Mouse (Mus musculus) liver, postnatal 0 days (tissue): Measurements from ENCODE around the gene Ano2. TPM values are rescaled to one million over a fixed set of nuclear protein-coding genes. Genes with fewer than 3 reads are reported as not detected.
A peak's percentile ranks its signal among the peaks of the same experiment; 100 is the strongest.

Experiments
- ATAC-seq: fragments of 200-750 bp; cut with Nextera tagmentation; 2 replicates; pipeline ENCODE4 v1.8.0; 2017; ENCODE audit warnings: mild to moderate bottlenecking, moderate library complexity
- DNase-seq: peaks from one replicate; pipeline ENCODE4 v3.0.0-alpha.2; 2016
- H3K27ac ChIP-seq: fragments of 300-500 bp; sonication (generic); 2 replicates; pipeline ENCODE4 v1.5.1; 2014; ENCODE audit warnings: antibody characterized with exemption, moderate library complexity, mild to moderate bottlenecking, low read depth
- H3K27me3 ChIP-seq: fragments of 300-500 bp; sonication (generic); 2 replicates; pipeline ENCODE4 v1.6.1; 2014; ENCODE audit warnings: low read length, control low read depth, mixed read lengths; ENCODE audit not compliant: insufficient read depth
- H3K36me3 ChIP-seq: fragments of 300-500 bp; sonication (generic); replicated peaks from 2 replicates; pipeline ENCODE4 v1.6.1; 2014; ENCODE audit warnings: mild to moderate bottlenecking, control low read depth, low read length, moderate library complexity, mixed read lengths; ENCODE audit not compliant: insufficient read depth
- H3K4me1 ChIP-seq: fragments of 300-500 bp; sonication (generic); 2 replicates; pipeline ENCODE4 v1.6.1; 2014; ENCODE audit warnings: antibody characterized with exemption, mild to moderate bottlenecking, control low read depth; ENCODE audit not compliant: insufficient read depth
- H3K4me2 ChIP-seq: fragments of 300-500 bp; sonication (generic); 2 replicates; pipeline ENCODE4 v1.6.1; 2014; ENCODE audit warnings: low read depth, mild to moderate bottlenecking, low read length, moderate library complexity, mixed read lengths
- H3K4me3 ChIP-seq: fragments of 300-500 bp; sonication (generic); 2 replicates; pipeline ENCODE4 v1.5.1; 2014; ENCODE audit warnings: low read depth, low read length
- H3K9ac ChIP-seq: fragments of 300-500 bp; sonication (generic); replicated peaks from 2 replicates; pipeline ENCODE4 v1.6.1; 2014; ENCODE audit warnings: mild to moderate bottlenecking, moderate library complexity
- H3K9me3 ChIP-seq: fragments of 300-500 bp; sonication (generic); 2 replicates; pipeline ENCODE4 v1.6.1; 2016; ENCODE audit warnings: mild to moderate bottlenecking, control low read depth, low read length, mixed read lengths
- CTCF ChIP-seq: sonication (generic); IDR thresholded peaks from 2 replicates; pipeline ENCODE4 v1.5.1; 2016; ENCODE audit warnings: antibody characterized with exemption, low read depth
- EP300 ChIP-seq: IDR thresholded peaks from 2 replicates; pipeline ENCODE4 v1.6.1; 2016; ENCODE audit warnings: antibody characterized with exemption, low read depth, mild to moderate bottlenecking
- WGBS: fragments of 180-500 bp; shearing (Covaris S2); extraction: QIAGEN DNeasy Blood & Tissue Kit; methylation state at CpG from one replicate; pipeline ENCODE4 v1.1.7; 2014; ENCODE audit not compliant: insufficient replicate concordance; 5-methylcytosine and 5-hydroxymethylcytosine counted together
- polyA plus RNA-seq: library from polyadenylated mRNA; unstranded; fragments of >200 nt; fragmentation: Nextera tagmentation; extraction: Ambion mirVana; gene quantifications from 2 replicates; pipeline ENCODE4 v1.2.1, GENCODE M21; 2015

Ano2 gene
- polyA plus RNA-seq, result not detected in 2 replicates

GRCm38 (mm10) chr6:125690057-125690703, at the start of gene Ano2:
Ano2 (plus strand) TSS chr6:125690419.
- H3K27me3 ChIP-seq, result no peaks in the 10 kb centered on the region
- ATAC-seq (peak; percentile 40), DNase-seq (no peak)
- H3K4me3 ChIP-seq, result no peak within 1 kb of the TSS
- TF ChIP-seq EP300, result no peak
- TF ChIP-seq CTCF, result no peak
- no peaks in the 10 kb centered on the region for H3K4me1 ChIP-seq
- H3K9ac ChIP-seq, result no peak within 1 kb of the TSS
- H3K9me3 ChIP-seq, result no peaks in the 10 kb centered on the region
- H3K36me3 ChIP-seq, result no peaks in the 10 kb centered on the region
- 30% methylated on average over 20 of the region's 20 CpGs for WGBS
- H3K4me2 ChIP-seq, result no peak within 1 kb of the TSS
- no peak within 1 kb of the TSS for H3K27ac ChIP-seq

GRCm38 (mm10) chr6:125640486-125640885, 49.7 kb upstream of the Ano2 start:
- Histone ChIP-seq H3K9ac (no peak overlapping the region), H3K4me3 (no peak overlapping the region), H3K27ac (no peak overlapping the region), H3K4me1 (no peaks in the 10 kb centered on the region), H3K36me3 (no peaks in the 10 kb centered on the region), H3K4me2 (no peak overlapping the region), H3K9me3 (no peaks in the 10 kb centered on the region), H3K27me3 (no peaks in the 10 kb centered on the region)
- TF ChIP-seq EP300 (no peak), CTCF (no peak)
- ATAC-seq (no peak), DNase-seq (no peak)
- 20% methylated on average over 4 of the region's 4 CpGs for WGBS

- H3K27me3 ChIP-seq, result no peaks in the 10 kb centered on the region
- no peak for TF ChIP-seq CTCF
- no peaks in the 10 kb centered on the region for H3K36me3 ChIP-seq
- 81% methylated on average over 8 of the region's 8 CpGs for WGBS
- no peaks in the 10 kb centered on the region for H3K9me3 ChIP-seq
- H3K4me3 ChIP-seq, result no peak overlapping the region
- no peak for ATAC-seq
- no peak for DNase-seq
- H3K4me1 ChIP-seq, result no peaks in the 10 kb centered on the region
- no peak overlapping the region for H3K4me2 ChIP-seq
- H3K9ac ChIP-seq, result no peak overlapping the region
- H3K27ac ChIP-seq, result no peak overlapping the region
Observed at GRCm38 (mm10) chr6:125641146-125641545, 49.1 kb upstream of the Ano2 start.

- Histone ChIP-seq H3K4me1 (no peaks in the 10 kb centered on the region; the same call in 1 of the 2 replicates), H3K36me3 (no peaks in the 10 kb centered on the region), H3K27ac (no peak overlapping the region), H3K9ac (no peak overlapping the region), H3K27me3 (no peaks in the 10 kb centered on the region), H3K4me2 (no peak overlapping the region), H3K4me3 (no peak overlapping the region), H3K9me3 (no peaks in the 10 kb centered on the region)
- DNase-seq (peak; percentile 53), ATAC-seq (peak; percentile 72)
- TF ChIP-seq CTCF (no peak), EP300 (no peak)
- 60% methylated on average over 12 of the region's 12 CpGs for whole genome bisulfite sequencing
Observed at GRCm38 (mm10) chr6:125648964-125649363, 41.3 kb upstream of the Ano2 start.

- ATAC-seq, result no peak
- TF ChIP-seq CTCF (no peak), EP300 (no peak)
- Histone ChIP-seq H3K27me3 (no peaks in the 10 kb centered on the region), H3K4me1 (no peaks in the 10 kb centered on the region; the same call in 1 of the 2 replicates), H3K9ac (no peak overlapping the region), H3K36me3 (no peaks in the 10 kb centered on the region), H3K4me2 (no peak overlapping the region), H3K27ac (no peak overlapping the region), H3K9me3 (no peaks in the 10 kb centered on the region), H3K4me3 (no peak overlapping the region)
- 62% methylated on average over 3 of the region's 3 CpGs for WGBS
- DNase-seq, result no peak
Observed at GRCm38 (mm10) chr6:125651335-125651734, 38.9 kb upstream of the Ano2 start.

GRCm38 (mm10) chr6:125653416-125653815, 36.8 kb upstream of the Ano2 start:
- no peaks in the 10 kb centered on the region for H3K36me3 ChIP-seq
- H3K4me1 ChIP-seq, result no peaks in the 10 kb centered on the region; the same call in 1 of the 2 replicates
- ATAC-seq (no peak), DNase-seq (no peak)
- H3K27ac ChIP-seq, result no peak overlapping the region
- TF ChIP-seq CTCF (no peak), EP300 (no peak)
- no peak overlapping the region for H3K4me2 ChIP-seq
- H3K4me3 ChIP-seq, result no peak overlapping the region
- H3K27me3 ChIP-seq, result no peaks in the 10 kb centered on the region
- H3K9me3 ChIP-seq, result no peaks in the 10 kb centered on the region
- 67% methylated on average over 1 of the region's 1 CpGs for WGBS
- no peak overlapping the region for H3K9ac ChIP-seq

GRCm38 (mm10) chr6:125656921-125657320, 33.3 kb upstream of the Ano2 start:
- H3K9me3 ChIP-seq, result no peaks in the 10 kb centered on the region
- 80% methylated on average over 13 of the region's 13 CpGs for WGBS
- no peak overlapping the region for H3K9ac ChIP-seq
- H3K36me3 ChIP-seq, result no peaks in the 10 kb centered on the region
- DNase-seq (no peak), ATAC-seq (no peak)
- H3K27me3 ChIP-seq, result no peaks in the 10 kb centered on the region
- TF ChIP-seq CTCF (no peak), EP300 (no peak)
- no peak overlapping the region for H3K4me3 ChIP-seq
- H3K4me2 ChIP-seq, result no peak overlapping the region
- H3K27ac ChIP-seq, result no peak overlapping the region
- no peaks in the 10 kb centered on the region for H3K4me1 ChIP-seq
